Mouse (Mus musculus): ENCODE data around the gene Zfp26.

GRCm38 (mm10) chr9:20384532-20385342 is 75.2 kb downstream of the Zfp26 start, which contains the start of gene Zfp560:
- TF ChIP-seq POLR2A (IDR thresholded peaks at IDR 0.05; ENCODE audit: borderline replicate concordance, control insufficient read depth, low read depth, low read length) (peak; percentile 80; the same call in 1 of the 2 replicates), CTCF (IDR thresholded peaks at IDR 0.05; ENCODE audit: control insufficient read depth, insufficient read depth, low read length) (peak; percentile 55)

Measured in bone marrow, adult 2 months (tissue).